Mouse (Mus musculus) MEL (cell line): Measurements from ENCODE around the gene Krt25.

Experiments used
- CTCF ChIP-seq, 3 experiments: IDR thresholded peaks in 2 of 3; conservative IDR thresholded peaks in 1 of 3; 2 replicates each; pipeline ENCODE4 v1.5.1; 2011 to 2012; ENCODE audit warnings: low read length in 3 of 3, low read depth in 2 of 3, mild to moderate bottlenecking in 2 of 3, improper control_type of control experiment in 1 of 3, inconsistent platforms in 1 of 3, mixed read lengths in 1 of 3, moderate library complexity in 1 of 3; ENCODE audit not compliant: control insufficient read depth in 1 of 3, insufficient read depth in 1 of 3, poor library complexity in 1 of 3, severe bottlenecking in 1 of 3
- E2F4 ChIP-seq: IDR thresholded peaks from 2 replicates; pipeline ENCODE4 v1.6.1; 2011; ENCODE audit warnings: low read depth, low read length, improper control_type of control experiment, borderline replicate concordance
- HCFC1 ChIP-seq: IDR thresholded peaks from 2 replicates; pipeline ENCODE4 v1.6.1; 2012; ENCODE audit warnings: low read depth, mild to moderate bottlenecking, inconsistent platforms, low read length, improper control_type of control experiment, moderate library complexity
- POLR2A ChIP-seq, 2 experiments: IDR thresholded peaks; 2 replicates each; pipeline ENCODE4 v1.6.1; 2011 to 2012; ENCODE audit warnings: low read length in 2 of 2, mild to moderate bottlenecking in 2 of 2, control low read depth in 1 of 2, improper control_type of control experiment in 1 of 2, low read depth in 1 of 2, moderate library complexity in 1 of 2; ENCODE audit not compliant: control insufficient read depth in 1 of 2, insufficient read depth in 1 of 2, poor library complexity in 1 of 2
- RCOR1 ChIP-seq: IDR thresholded peaks from 2 replicates; pipeline ENCODE4 v1.6.1; 2012; ENCODE audit warnings: low read depth, mild to moderate bottlenecking, inconsistent platforms, low read length, improper control_type of control experiment
- UBTF ChIP-seq: IDR thresholded peaks from 2 replicates; pipeline ENCODE4 v1.6.1; 2012; ENCODE audit warnings: low read depth, mild to moderate bottlenecking, inconsistent platforms, low read length, improper control_type of control experiment, moderate library complexity, borderline replicate concordance; ENCODE audit not compliant: insufficient read depth
- USF1 ChIP-seq: IDR thresholded peaks from 2 replicates; pipeline ENCODE4 v1.6.1; 2014; ENCODE audit warnings: low read depth, mild to moderate bottlenecking, inconsistent platforms, low read length, improper control_type of control experiment, moderate library complexity

DNA sequence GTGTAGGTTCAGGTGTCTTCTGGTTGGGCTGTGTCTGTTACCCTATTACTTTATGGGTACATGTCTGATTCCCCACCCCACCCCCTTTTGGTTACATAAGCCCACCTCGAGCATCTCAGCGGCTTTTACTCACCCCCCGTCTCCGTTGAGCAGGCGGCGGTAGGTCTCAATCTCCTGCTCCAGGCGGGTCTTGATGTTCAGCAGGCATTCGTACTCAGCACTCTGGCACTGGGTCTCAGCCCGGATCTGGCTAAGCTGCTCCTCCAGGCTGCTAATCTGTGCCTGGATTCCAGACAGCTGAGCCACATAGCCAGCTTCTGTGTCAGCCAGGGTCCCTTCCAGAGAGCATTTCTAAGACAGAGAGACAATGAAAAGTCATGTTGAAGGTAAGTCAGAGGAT lies 41.6 kb downstream of the Krt25 start:
- TF ChIP-seq HCFC1 (no peak), UBTF (no peak), CTCF (IDR thresholded peaks at IDR 0.05 in 2 of 3, conservative IDR thresholded peaks at IDR 0.05 in 1 of 3; ENCODE audit: control insufficient read depth in 1 of 3, insufficient read depth in 1 of 3, low read depth in 2 of 3, low read length in 3 of 3, poor library complexity in 1 of 3, severe bottlenecking in 1 of 3) (no peak), RCOR1 (no peak), POLR2A (IDR thresholded peaks at IDR 0.05; ENCODE audit: control insufficient read depth in 1 of 2, insufficient read depth in 1 of 2, low read depth in 1 of 2, low read length in 2 of 2, poor library complexity in 1 of 2) (no peak), E2F4 (no peak), USF1 (no peak)
